Mouse (Mus musculus) neural tube, embryonic 15.5 days (tissue): ENCODE measurements around the gene Lgalsl. TPM values are rescaled to one million over a fixed set of nuclear protein-coding genes. Genes with fewer than 3 reads are reported as not detected.

Experiments
- ATAC-seq: fragments of 200-750 bp; cut with Nextera tagmentation; 2 replicates; pipeline ENCODE4 v1.8.0; 2017; ENCODE audit warnings: mild to moderate bottlenecking, moderate TSS enrichment, moderate library complexity; ENCODE audit not compliant: low FRiP score
- H3K27ac ChIP-seq: fragments of 300-500 bp; sonication (generic); replicated peaks from 2 replicates; pipeline ENCODE4 v1.5.1; 2015; ENCODE audit warnings: mild to moderate bottlenecking, inconsistent platforms
- H3K27me3 ChIP-seq: fragments of 300-500 bp; sonication (generic); replicated peaks from 2 replicates; pipeline ENCODE4 v1.6.1; 2015; ENCODE audit warnings: inconsistent platforms
- H3K36me3 ChIP-seq: fragments of 300-500 bp; sonication (generic); 2 replicates; pipeline ENCODE4 v1.6.1; 2015; ENCODE audit warnings: inconsistent platforms
- H3K4me1 ChIP-seq: fragments of 300-500 bp; sonication (generic); 2 replicates; pipeline ENCODE4 v1.6.1; 2015; ENCODE audit warnings: inconsistent platforms
- H3K4me2 ChIP-seq: fragments of 300-500 bp; sonication (generic); 2 replicates; pipeline ENCODE4 v1.6.1; 2015; ENCODE audit warnings: inconsistent platforms, mild to moderate bottlenecking, moderate library complexity
- H3K4me3 ChIP-seq: fragments of 300-500 bp; sonication (generic); replicated peaks from 2 replicates; pipeline ENCODE4 v1.5.1; 2015; ENCODE audit warnings: mild to moderate bottlenecking, inconsistent platforms
- H3K9ac ChIP-seq: fragments of 300-500 bp; sonication (generic); replicated peaks from 2 replicates; pipeline ENCODE4 v1.6.1; 2015; ENCODE audit warnings: mild to moderate bottlenecking, inconsistent platforms
- H3K9me3 ChIP-seq: fragments of 300-500 bp; sonication (generic); replicated peaks from 2 replicates; pipeline ENCODE4 v1.6.1; 2016; ENCODE audit warnings: inconsistent platforms
- WGBS: fragments of 180-500 bp; shearing (Covaris S2); methylation state at CpG from one replicate; pipeline ENCODE4 v1.1.7; 2015; ENCODE audit warnings: mixed read lengths; 5-methylcytosine and 5-hydroxymethylcytosine counted together
- polyA plus RNA-seq: library from polyadenylated mRNA; unstranded; fragments of >200 nt; fragmentation: Nextera tagmentation; extraction: Ambion mirVana; gene quantifications from 2 replicates; pipeline ENCODE4 v1.2.1, GENCODE M21; 2015

The Lgalsl gene
- polyA plus RNA-seq, 1 experiment from 2014 or later, result 70.5 TPM

DNA sequence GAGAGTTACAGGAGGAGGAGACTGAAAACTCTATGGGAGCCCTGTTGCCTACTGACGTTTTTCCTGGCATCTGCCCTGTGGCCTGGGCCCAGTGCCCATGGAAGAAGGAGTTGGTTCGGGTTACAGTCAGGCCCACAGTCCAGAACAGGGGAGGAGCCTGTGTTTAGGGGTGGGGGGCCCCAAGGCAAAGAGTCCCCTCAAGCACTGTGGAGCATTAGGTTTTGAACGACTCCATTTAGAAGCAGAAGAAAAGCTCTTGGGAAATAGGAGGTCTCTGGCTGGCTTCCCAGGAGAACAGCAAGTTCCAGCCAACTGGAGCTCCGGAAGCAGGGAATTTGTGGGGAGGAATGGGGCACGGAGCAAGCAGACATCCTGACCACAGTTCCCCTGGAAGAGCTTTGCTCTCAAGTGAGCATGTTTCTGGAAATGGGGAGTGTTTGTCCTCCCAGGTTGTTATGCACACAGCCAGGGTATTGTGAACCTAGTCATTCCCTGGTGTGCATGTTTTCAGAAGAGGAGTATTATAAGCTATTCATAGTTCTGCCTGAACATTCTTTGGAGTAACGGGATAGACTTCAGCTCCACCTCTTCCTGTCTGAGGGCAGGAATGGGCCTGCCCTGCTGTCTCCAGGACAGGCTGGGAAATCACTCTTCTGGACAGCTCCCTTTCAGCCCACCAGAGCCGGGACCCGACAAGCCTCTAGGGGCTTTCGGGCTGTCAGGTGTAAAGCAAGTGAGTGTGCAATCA lies 28.2 kb upstream of the Lgalsl start:
- no peaks in the 10 kb centered on the region for H3K36me3 ChIP-seq
- no peaks in the 10 kb centered on the region for H3K27me3 ChIP-seq
- peak overlapping the region; percentile 73 for H3K27ac ChIP-seq
- peak overlapping the region; percentile 25 for H3K4me2 ChIP-seq
- peak; percentile 93 for ATAC-seq
- H3K4me3 ChIP-seq, result no peak overlapping the region
- no peaks in the 10 kb centered on the region for H3K9me3 ChIP-seq
- H3K4me1 ChIP-seq, result peaks cover 12% of the 10 kb centered on the region; the same call in 1 of the 2 replicates
- H3K9ac ChIP-seq, result no peak overlapping the region
- WGBS, result 14% methylated on average over 9 of the region's 9 CpGs

DNA sequence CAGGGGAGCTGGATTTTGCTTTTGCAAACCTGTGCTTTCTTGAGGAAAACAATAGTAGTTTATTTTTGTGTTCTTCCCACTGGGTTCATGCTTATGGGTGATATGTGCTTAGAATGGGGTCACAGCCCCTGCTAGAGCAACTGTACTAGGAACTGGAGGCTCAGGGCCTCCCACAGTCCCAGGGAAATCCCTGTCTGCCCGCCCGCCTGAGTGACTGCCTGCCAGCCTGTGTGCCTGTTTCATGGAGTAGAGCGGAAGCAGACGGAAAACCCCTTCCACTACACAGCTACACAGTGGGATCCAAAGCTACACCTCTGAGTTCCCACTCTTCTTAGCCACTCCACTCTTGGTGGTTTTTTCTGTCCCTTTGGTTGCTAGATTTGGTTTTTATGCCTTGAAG lies 27.1 kb upstream of the Lgalsl start:
- no peak overlapping the region for H3K4me3 ChIP-seq
- H3K27me3 ChIP-seq, result no peaks in the 10 kb centered on the region
- H3K9ac ChIP-seq, result no peak overlapping the region
- H3K4me1 ChIP-seq, result peaks cover 12% of the 10 kb centered on the region; the same call in 1 of the 2 replicates
- H3K36me3 ChIP-seq, result no peaks in the 10 kb centered on the region
- WGBS, result 90% methylated on average over 4 of the region's 4 CpGs
- H3K9me3 ChIP-seq, result no peaks in the 10 kb centered on the region
- no peak for ATAC-seq
- H3K27ac ChIP-seq, result peak overlapping the region; percentile 73
- H3K4me2 ChIP-seq, result no peak overlapping the region

DNA sequence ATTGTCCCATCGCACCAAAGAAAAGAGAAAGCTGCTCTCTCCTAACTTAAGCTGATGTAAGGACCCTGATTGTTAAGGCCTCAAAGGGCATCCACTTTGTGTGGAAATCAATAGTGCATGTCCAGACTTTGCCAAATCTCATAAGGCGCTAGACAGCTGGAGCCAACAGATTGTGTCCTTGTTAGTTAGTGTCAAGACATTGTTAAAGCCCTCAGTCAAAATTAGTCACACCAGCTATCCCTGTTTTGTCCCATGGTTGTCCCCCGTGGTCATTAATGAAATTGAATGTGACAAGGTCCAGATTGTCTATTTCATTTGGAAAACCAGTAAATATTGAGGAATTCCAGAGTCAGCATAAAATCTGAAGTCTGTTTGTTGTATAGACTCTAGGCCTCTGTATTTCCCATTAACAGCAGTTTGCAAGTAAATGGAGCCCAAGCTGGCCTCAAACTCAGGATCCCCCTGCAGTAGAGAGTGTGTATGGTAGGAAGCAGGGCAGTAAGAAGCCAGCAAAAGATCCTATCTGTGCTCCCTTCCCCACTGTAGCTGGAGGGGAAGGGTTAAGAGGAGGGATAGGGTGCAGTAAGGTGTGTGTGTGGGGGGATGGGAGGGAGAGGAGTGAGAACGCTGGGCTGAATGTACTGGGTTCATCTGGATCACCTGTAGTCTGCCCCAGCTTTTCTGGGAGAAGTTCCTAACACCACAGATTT lies 23.3 kb upstream of the Lgalsl start:
- Histone ChIP-seq H3K27ac (no peak overlapping the region), H3K27me3 (no peaks in the 10 kb centered on the region), H3K36me3 (no peaks in the 10 kb centered on the region), H3K4me2 (no peak overlapping the region), H3K4me3 (no peak overlapping the region), H3K4me1 (peaks cover 4% of the 10 kb centered on the region; the same call in 1 of the 2 replicates), H3K9me3 (no peaks in the 10 kb centered on the region), H3K9ac (no peak overlapping the region)
- WGBS, result 34% methylated on average over 4 of the region's 4 CpGs
- ATAC-seq, result no peak

DNA sequence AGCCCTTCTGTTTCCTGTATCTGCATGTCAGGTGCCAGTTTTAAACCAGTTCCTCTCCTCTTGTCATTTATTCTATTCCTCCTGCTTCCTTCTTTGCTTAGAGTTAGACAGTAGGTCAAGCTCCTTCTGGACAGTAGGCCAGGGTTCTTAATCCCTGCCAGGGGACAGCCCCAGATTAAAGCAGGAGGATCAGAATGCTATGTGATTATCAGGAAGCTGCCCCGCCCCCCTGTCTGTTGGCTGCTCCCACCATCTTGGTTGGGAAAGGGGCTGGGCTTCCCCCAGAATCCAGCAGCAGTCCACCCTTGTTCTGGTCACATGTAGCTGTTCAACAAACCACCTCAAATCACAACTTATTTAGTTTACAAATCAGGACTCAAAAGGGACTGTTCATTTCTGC lies 19.3 kb upstream of the Lgalsl start:
- Histone ChIP-seq H3K9ac (no peak overlapping the region), H3K4me1 (no peaks in the 10 kb centered on the region), H3K27ac (no peak overlapping the region), H3K4me3 (no peak overlapping the region), H3K4me2 (no peak overlapping the region), H3K27me3 (no peaks in the 10 kb centered on the region), H3K36me3 (no peaks in the 10 kb centered on the region), H3K9me3 (no peaks in the 10 kb centered on the region)
- no peak for ATAC-seq
- WGBS, result 94% methylated on average over 1 of the region's 1 CpGs

DNA sequence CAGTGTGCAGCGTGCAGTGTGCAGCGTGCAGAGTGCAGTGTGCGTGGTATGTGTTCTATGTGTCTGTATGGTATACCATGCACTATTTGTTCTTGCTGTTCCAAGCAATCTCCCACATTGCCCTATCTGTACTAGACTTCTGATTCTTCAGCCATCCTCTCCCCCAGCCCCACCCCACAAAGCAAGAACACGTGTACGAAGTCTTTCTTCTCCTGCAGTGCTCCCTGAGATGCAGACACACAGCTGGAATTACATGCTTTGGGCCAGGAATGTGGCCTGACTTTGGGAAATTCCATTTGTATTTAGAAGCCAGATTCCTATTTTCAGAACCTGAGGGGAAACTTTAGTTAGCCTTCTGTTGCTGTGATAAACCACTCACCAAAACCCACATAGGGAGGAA lies 18.5 kb upstream of the Lgalsl start:
- H3K9me3 ChIP-seq, result no peaks in the 10 kb centered on the region
- H3K9ac ChIP-seq, result no peak overlapping the region
- H3K27me3 ChIP-seq, result no peaks in the 10 kb centered on the region
- H3K4me1 ChIP-seq, result no peaks in the 10 kb centered on the region
- H3K4me2 ChIP-seq, result no peak overlapping the region
- H3K4me3 ChIP-seq, result no peak overlapping the region
- H3K27ac ChIP-seq, result no peak overlapping the region
- ATAC-seq, result no peak
- 81% methylated on average over 5 of the region's 5 CpGs for WGBS
- no peaks in the 10 kb centered on the region for H3K36me3 ChIP-seq

DNA sequence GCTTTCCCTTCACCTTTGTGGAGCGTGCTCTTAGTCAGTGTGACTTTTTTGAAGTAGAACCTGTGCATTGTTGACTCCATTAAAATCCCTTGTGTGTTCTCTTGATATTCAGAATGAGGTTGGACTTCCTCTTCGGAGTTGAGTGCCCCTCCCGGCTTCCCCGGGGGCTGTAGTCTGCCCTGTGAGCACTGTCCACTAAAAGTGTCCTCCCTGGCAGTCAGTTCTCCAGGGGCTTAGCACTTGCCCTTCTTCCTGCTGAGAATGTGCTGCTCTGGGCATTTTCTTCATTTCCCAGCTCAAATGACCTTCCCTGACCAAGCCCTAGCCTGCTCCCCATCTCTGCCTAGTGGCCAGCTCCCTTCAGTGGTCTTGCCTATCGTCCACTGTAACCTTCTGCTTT lies 6.5 kb upstream of the Lgalsl start:
- H3K9ac ChIP-seq, result no peak overlapping the region
- no peak overlapping the region for H3K4me3 ChIP-seq
- ATAC-seq, result no peak
- no peak overlapping the region for H3K4me2 ChIP-seq
- H3K4me1 ChIP-seq, result peaks cover 9% of the 10 kb centered on the region
- H3K9me3 ChIP-seq, result no peaks in the 10 kb centered on the region
- 86% methylated on average over 5 of the region's 5 CpGs for WGBS
- H3K27ac ChIP-seq, result 0 out of 2 replicates have a peak overlapping the region, but pooled peaks have one; percentile 2
- no peaks in the 10 kb centered on the region for H3K36me3 ChIP-seq
- no peaks in the 10 kb centered on the region for H3K27me3 ChIP-seq

DNA sequence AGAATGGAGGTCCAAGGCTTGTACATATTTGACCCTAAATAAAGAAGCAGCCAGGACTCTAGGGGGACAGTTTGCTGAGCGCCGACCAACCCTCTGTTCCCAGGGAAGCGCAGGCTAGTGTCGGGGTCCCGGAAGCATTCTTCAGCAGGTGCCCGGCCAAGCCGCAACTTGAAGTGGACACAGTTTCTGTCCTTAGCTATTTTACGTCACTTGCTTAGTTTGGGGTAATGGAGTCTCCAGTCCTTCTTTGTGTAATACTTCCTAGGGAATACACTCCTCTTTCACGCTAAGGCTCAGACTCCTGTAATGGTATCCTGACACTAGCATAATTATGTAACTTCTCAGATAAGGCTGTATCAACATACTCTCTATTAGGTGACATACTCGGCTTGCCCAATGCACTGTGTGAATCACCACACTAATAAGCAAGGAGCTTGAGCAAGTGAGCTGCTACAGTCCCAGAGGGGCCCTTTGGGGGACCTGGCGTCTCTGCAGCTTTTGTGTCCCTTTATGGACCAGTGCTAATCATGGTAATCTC lies 813 bp upstream of the Lgalsl start:
- peak; percentile 20 for ATAC-seq
- H3K4me1 ChIP-seq, result peaks cover 40% of the 10 kb centered on the region
- H3K9me3 ChIP-seq, result no peaks in the 10 kb centered on the region
- peak overlapping the region; percentile 96 for H3K9ac ChIP-seq
- peaks cover 17% of the 10 kb centered on the region for H3K36me3 ChIP-seq
- peak overlapping the region; percentile 91 for H3K4me3 ChIP-seq
- H3K27ac ChIP-seq, result peak overlapping the region; percentile 97
- no peaks in the 10 kb centered on the region for H3K27me3 ChIP-seq
- WGBS, result 8% methylated on average over 11 of the region's 11 CpGs
- peak overlapping the region; percentile 82 for H3K4me2 ChIP-seq

DNA sequence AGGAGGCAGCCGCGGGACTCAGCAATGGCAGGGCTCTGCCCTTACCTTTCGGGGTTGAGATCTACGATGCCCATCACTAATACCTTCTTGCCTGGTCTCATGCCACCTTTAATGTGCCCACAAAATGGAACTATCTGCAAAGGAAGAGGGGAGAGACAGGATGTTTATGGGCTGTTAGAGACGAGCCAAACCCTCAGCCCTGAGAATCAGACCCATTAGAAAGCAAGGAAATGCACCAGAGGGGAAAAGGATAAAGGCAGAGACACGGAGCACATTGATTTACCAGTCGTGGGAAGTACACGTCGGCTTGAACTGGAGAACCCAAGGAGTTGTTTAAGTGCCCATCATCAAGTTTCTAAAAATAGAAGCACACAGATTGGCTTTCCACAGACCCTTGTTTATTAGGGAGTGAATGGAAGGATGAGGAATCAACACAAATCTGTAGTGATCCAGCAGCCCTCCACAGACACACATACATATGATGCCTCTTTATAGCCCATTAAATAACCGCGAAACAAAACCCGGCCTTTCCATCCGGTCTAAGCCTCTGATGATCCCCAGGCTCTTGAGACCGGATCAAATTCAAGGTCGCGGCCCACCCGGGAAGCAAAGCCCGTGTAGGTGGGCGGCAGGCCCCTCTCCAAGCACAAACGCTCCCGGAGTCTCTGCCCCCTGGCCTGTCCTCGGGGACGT lies 717 bp downstream of the Lgalsl start:
- ATAC-seq, result peak; percentile 3; the same call in 1 of the 2 replicates

DNA sequence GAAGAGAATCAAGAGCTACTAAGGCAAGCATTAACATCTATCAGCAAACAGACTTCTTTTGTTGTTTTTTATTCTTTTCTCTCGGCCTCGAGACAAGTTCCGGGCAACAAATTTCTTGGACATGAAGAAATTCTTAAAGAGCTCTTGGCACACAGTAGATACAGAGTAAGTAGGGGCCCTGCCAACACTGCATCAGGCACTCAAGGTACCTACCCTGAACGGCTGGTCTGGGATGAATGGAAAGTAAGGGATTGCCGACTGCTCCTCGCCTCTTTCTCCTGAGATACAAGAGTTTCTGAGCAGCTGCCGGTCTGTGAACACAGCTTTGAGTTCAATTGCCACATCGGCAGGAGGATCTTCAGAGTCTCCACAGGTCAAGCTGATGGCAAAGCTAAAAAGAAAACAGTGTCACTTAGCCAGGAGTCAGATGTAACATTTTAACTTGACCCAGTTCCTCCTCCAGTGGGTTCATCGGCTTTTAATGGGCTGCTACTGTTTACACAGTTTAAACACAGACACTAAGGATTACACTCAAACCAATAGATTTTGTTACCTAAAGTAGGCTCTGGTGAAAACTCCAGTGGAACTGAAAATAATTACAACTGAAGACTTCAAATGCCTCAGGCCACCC lies 1.7 kb downstream of the Lgalsl start:
- peak overlapping the region; percentile 54 for H3K27ac ChIP-seq
- peak overlapping the region; percentile 82 for H3K4me2 ChIP-seq
- H3K36me3 ChIP-seq, result peaks cover 30% of the 10 kb centered on the region
- 36% methylated on average over 9 of the region's 9 CpGs for WGBS
- no peaks in the 10 kb centered on the region for H3K9me3 ChIP-seq
- no peaks in the 10 kb centered on the region for H3K27me3 ChIP-seq
- no peak overlapping the region for H3K9ac ChIP-seq
- peaks cover 40% of the 10 kb centered on the region for H3K4me1 ChIP-seq
- ATAC-seq, result no peak
- H3K4me3 ChIP-seq, result peak overlapping the region; percentile 91

More for the DNA sequence above, 717 bp downstream of the Lgalsl start:
- WGBS, result 11% methylated on average over 23 of the region's 23 CpGs
- H3K4me3 ChIP-seq, result peak overlapping the region; percentile 91
- peak overlapping the region; percentile 82 for H3K4me2 ChIP-seq
- no peaks in the 10 kb centered on the region for H3K27me3 ChIP-seq
- peaks cover 40% of the 10 kb centered on the region for H3K4me1 ChIP-seq
- no peaks in the 10 kb centered on the region for H3K9me3 ChIP-seq
- peak overlapping the region; percentile 96 for H3K9ac ChIP-seq
- peaks cover 25% of the 10 kb centered on the region for H3K36me3 ChIP-seq
- peak overlapping the region; percentile 97 for H3K27ac ChIP-seq

DNA sequence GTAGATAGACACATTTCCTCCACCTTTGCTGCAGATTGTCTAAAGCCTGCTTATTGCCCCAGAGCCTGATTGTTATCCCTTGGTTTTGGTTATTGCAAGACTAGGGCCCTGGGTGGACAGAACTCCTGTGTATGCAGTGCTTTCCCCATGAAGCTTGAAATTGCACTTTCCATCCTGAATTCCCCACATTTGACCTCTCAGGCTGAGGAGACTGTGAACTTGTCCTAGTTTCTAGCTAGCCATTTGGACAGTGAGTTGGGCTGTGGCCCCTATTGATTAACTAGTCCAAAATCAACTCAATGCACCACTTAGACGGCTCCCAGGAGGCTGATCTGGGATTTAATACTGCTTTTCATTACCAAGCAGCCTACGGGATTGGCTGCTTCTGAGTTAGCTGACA lies 6.9 kb downstream of the Lgalsl start:
- Histone ChIP-seq H3K4me3 (no peak overlapping the region), H3K4me2 (no peak overlapping the region), H3K27ac (no peak overlapping the region), H3K9me3 (no peaks in the 10 kb centered on the region), H3K36me3 (peaks cover 30% of the 10 kb centered on the region), H3K4me1 (peaks cover 14% of the 10 kb centered on the region), H3K27me3 (no peaks in the 10 kb centered on the region), H3K9ac (no peak overlapping the region)
- no peak for ATAC-seq
- WGBS, result 79% methylated on average over 2 of the region's 2 CpGs

DNA sequence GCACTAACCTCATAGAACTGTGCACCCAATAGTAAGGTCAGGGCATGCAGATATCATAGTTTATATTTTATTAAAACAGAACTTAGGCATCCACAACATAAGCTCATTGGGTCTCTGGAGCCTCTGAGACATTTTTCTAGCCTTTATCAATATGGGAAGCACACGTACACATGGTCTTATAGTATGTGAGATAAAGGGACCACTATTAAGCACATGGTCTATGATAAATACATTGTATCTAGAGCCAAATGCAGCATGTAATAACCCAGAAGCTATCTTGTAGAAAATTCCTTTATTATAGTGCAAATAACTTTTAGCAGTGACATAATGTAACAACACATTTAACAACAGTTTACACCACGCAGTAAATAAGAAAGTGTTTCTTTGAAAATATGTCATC lies 7.6 kb downstream of the Lgalsl start:
- no peak overlapping the region for H3K27ac ChIP-seq
- WGBS, result 90% methylated on average over 2 of the region's 2 CpGs
- no peaks in the 10 kb centered on the region for H3K9me3 ChIP-seq
- no peaks in the 10 kb centered on the region for H3K27me3 ChIP-seq
- H3K9ac ChIP-seq, result no peak overlapping the region
- ATAC-seq, result no peak
- H3K36me3 ChIP-seq, result peaks cover 30% of the 10 kb centered on the region
- H3K4me1 ChIP-seq, result peaks cover 9% of the 10 kb centered on the region
- H3K4me3 ChIP-seq, result no peak overlapping the region
- no peak overlapping the region for H3K4me2 ChIP-seq
